Mouse (Mus musculus) 3134 (cell line): ENCODE results near the gene Tcea3.

Experiments used
- DNase-seq: peaks from one replicate; pipeline ENCODE4 v3.0.0-alpha.2; 2011; ENCODE audit warnings: low spot score; ENCODE audit not compliant: insufficient read length; ENCODE audit errors: extremely low read depth

Gene Tcea3

GRCm38 (mm10) chr4:136247729-136248463 is at the start of gene Tcea3:
Gene Tcea3, plus strand, starts transcription at chr4:136247729.
- DNase-seq, result peak; percentile 45

GRCm38 (mm10) chr4:136198846-136199245 is 48.7 kb upstream of the Tcea3 start:
- no peak for DNase-seq

- DNase-seq, result no peak
Measured at GRCm38 (mm10) chr4:136199562-136200292, 47.8 kb upstream of the Tcea3 start.

GRCm38 (mm10) chr4:136202509-136202908 is 45.0 kb upstream of the Tcea3 start:
- no peak for DNase-seq

GRCm38 (mm10) chr4:136204775-136205174 is 42.8 kb upstream of the Tcea3 start:
- DNase-seq, result no peak

- DNase-seq, result peak; percentile 97
Measured at GRCm38 (mm10) chr4:136206033-136206893, 41.3 kb upstream of the Tcea3 start, which contains the start of gene Asap3. Gene Asap3, plus strand, starts transcription at chr4:136206365.

- peak; percentile 49 for DNase-seq
Measured at GRCm38 (mm10) chr4:136206943-136207342, 40.6 kb upstream of the Tcea3 start.

- DNase-seq, result peak; percentile 81
Measured at GRCm38 (mm10) chr4:136210931-136211330, 36.6 kb upstream of the Tcea3 start.

- no peak for DNase-seq
Measured at GRCm38 (mm10) chr4:136213629-136214028, 33.9 kb upstream of the Tcea3 start.

GRCm38 (mm10) chr4:136214828-136215227 is 32.7 kb upstream of the Tcea3 start:
- DNase-seq, result no peak

GRCm38 (mm10) chr4:136215576-136215975 is 32.0 kb upstream of the Tcea3 start:
- no peak for DNase-seq

- DNase-seq, result no peak
Measured at GRCm38 (mm10) chr4:136217063-136217462, 30.5 kb upstream of the Tcea3 start.

GRCm38 (mm10) chr4:136218595-136219214 is 28.8 kb upstream of the Tcea3 start:
- no peak for DNase-seq

GRCm38 (mm10) chr4:136220133-136220775 is 27.3 kb upstream of the Tcea3 start:
- no peak for DNase-seq

GRCm38 (mm10) chr4:136223549-136224239 is 23.8 kb upstream of the Tcea3 start:
- DNase-seq, result no peak

GRCm38 (mm10) chr4:136224240-136224559 is 23.3 kb upstream of the Tcea3 start:
- no peak for DNase-seq

- DNase-seq, result no peak
Measured at GRCm38 (mm10) chr4:136224677-136225460, 22.7 kb upstream of the Tcea3 start.

- peak; percentile 35 for DNase-seq
Measured at GRCm38 (mm10) chr4:136227408-136227807, 20.1 kb upstream of the Tcea3 start.

GRCm38 (mm10) chr4:136228640-136229039 is 18.9 kb upstream of the Tcea3 start:
- DNase-seq, result peak; percentile 63
